12 mouse cellular contexts compared by ENCODE assay signal in the genomic region with DNA sequence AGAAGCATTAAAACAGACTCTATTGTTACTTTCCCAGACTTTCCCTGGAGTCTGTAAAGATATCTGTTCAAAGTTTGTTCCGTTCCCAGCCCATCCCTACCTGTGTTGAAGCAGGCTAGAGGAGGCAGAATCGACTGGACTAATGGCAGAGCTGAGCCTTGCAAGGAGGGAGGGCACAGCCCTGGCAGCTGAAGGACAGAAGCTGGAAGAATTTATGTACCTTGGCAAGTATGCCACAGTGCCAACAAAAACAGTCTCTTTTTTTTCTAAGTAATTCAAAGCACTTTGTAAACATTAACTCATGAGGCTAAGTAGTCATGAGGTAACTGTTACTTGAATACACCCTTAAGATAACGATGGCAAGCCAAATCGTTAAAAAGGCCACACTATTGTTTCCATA. TPM values are rescaled to one million over a fixed set of nuclear protein-coding genes. Genes with fewer than 3 reads are reported as not detected.
DNase-seq lines count a peak whose midpoint lies in the region; ATAC-seq and TF ChIP-seq lines count a peak whose summit lies in the region.
"Had no signal": no experiment of that assay in that cellular context is flagged by ENCODE, and none has a peak within 500 bp of the region (broad histone marks: within the 10 kb centered on the region; RNA-seq: fewer than 3 reads in every experiment).

A gene (minus strand): TSS at position 187 of the 400 bp plus-strand sequence.

- peak; percentile 48 for DNase-seq in adrenal gland, postnatal 10 days
- DNase-seq in kidney, adult 2 months, result peak; percentile 88
- DNase-seq in lung, postnatal 10 days, result peak; percentile 28
- no peak for DNase-seq in right cerebral cortex, postnatal 10 days (ENCODE audit: low spot score in 2 of 2)
- no peak for DNase-seq in cerebellum, postnatal 25 days
- no peak for DNase-seq in left cerebral cortex, postnatal 4 days
- no peak for DNase-seq in gastrocnemius, adult 2 months
- DNase-seq: layer of hippocampus, adult 9-11 months had no signal

- no peak for ATAC-seq in CD4-positive, CD25-positive, alpha-beta regulatory T cell, adult 4 months

- TF ChIP-seq CTCF in kidney, adult 2 months (conservative IDR thresholded peaks at IDR 0.05; ENCODE audit: insufficient read depth, insufficient read length, low read depth, low read length), result no peak
- no peak for TF ChIP-seq CTCF in gastrocnemius, adult 2 months (IDR thresholded peaks at IDR 0.05)

- no peaks in the 10 kb centered on the region for H3K36me3 ChIP-seq in kidney, adult 2 months (ENCODE audit: control insufficient read depth, insufficient read depth, low read length)
- H3K36me3 ChIP-seq: embryonic facial prominence, embryonic 12.5 days; lung, embryonic 15.5 days; neural tube, embryonic 15.5 days had no signal

- intact Hi-C loops in left cerebral cortex, postnatal 4 days (cut with DNase I), result loop anchor here (5.0 to 10.0 kb wide), 2 partner anchors 369 to 472 kb away; a partner anchor contains a TSS
- intact Hi-C loops in gastrocnemius, adult 2 months (cut with DNase I), result no loop called here

- no peaks in the 10 kb centered on the region for H3K27me3 ChIP-seq in kidney, adult 2 months (replicated peaks; ENCODE audit: control insufficient read depth, insufficient read depth, low read length)
- H3K27me3 ChIP-seq: embryonic facial prominence, embryonic 12.5 days; lung, embryonic 15.5 days; neural tube, embryonic 15.5 days had no signal

- peak within 1 kb of the TSS; percentile 91 for H3K27ac ChIP-seq in kidney, adult 2 months (ENCODE audit: insufficient read depth, low read depth, low read length)
- no peak within 1 kb of the TSS for H3K27ac ChIP-seq in gastrocnemius, adult 2 months
- H3K27ac ChIP-seq: embryonic facial prominence, embryonic 12.5 days; lung, embryonic 15.5 days; neural tube, embryonic 15.5 days had no signal

- peaks cover 8% of the 10 kb centered on the region; the same call in 1 of the 2 replicates for H3K4me1 ChIP-seq in kidney, adult 2 months (ENCODE audit: control insufficient read depth, insufficient read depth, low read length)
- H3K4me1 ChIP-seq: embryonic facial prominence, embryonic 12.5 days; lung, embryonic 15.5 days; neural tube, embryonic 15.5 days had no signal

- peak within 1 kb of the TSS; percentile 49 for H3K4me3 ChIP-seq in kidney, adult 2 months (ENCODE audit: insufficient read depth, low read depth, low read length)
- no peak within 1 kb of the TSS for H3K4me3 ChIP-seq in gastrocnemius, adult 2 months
- H3K4me3 ChIP-seq: embryonic facial prominence, embryonic 12.5 days; lung, embryonic 15.5 days; neural tube, embryonic 15.5 days had no signal

- TF ChIP-seq POLR2A in kidney, adult 2 months (IDR thresholded peaks at IDR 0.05; ENCODE audit: low read depth, low read length), result peak; percentile 20

- WGBS in kidney, adult 2 months, result 28% methylated on average over 4 of the region's 4 CpGs

RNA-seq across cellular contexts. Expression of the gene that starts here (rescaled TPM):
- 100 to 1,000 TPM; 430 to 456 TPM for polyA plus RNA-seq in CD4-positive, CD25-positive, alpha-beta regulatory T cell, adult 4 months (2017; shearing (Covaris generic))
- total RNA-seq in adrenal gland, postnatal 10 days (2021), result 10 to 100 TPM; 11.7 TPM
- polyA plus RNA-seq in kidney, adult 2 months (2012; rRNA removed), result 22.0 and 23.1 TPM in 2 replicates
- under 1 TPM; 0.64 to 0.91 TPM for total RNA-seq in left cerebral cortex, postnatal 4 days (2021)
- total RNA-seq in gastrocnemius, adult 2 months (2021), result under 1 TPM; 0.28 to 0.42 TPM

Comparison
In these comparisons a context has a peak if more than half of its experiments do, and no peak if none do; other contexts are left out.
1. RNA of the gene that starts here (total RNA-seq): 11.7 TPM in adrenal gland, postnatal 10 days; 0.64 to 0.91 TPM in left cerebral cortex, postnatal 4 days and 0.28 to 0.42 TPM in gastrocnemius, adult 2 months; every median in the first group is over 4 times any median in the second.
2. RNA of the gene that starts here (polyA plus RNA-seq): 430 to 456 TPM in CD4-positive, CD25-positive, alpha-beta regulatory T cell, adult 4 months; 22.0 to 23.1 TPM in kidney, adult 2 months; every median in the first group is over 10 times any median in the second.
3. DNase-seq: peak in adrenal gland, postnatal 10 days (single experiment), kidney, adult 2 months (single experiment) and lung, postnatal 10 days (single experiment); none in right cerebral cortex, postnatal 10 days (0 of 2), cerebellum, postnatal 25 days (0 of 2), left cerebral cortex, postnatal 4 days (single experiment) and gastrocnemius, adult 2 months (single experiment).